Mouse (Mus musculus) induced T-regulatory cell, adult 2 months (primary cell): ENCODE results near the gene Rhox4b.
"Not testable (repeated sequence)": the region's sequence is repeated elsewhere in the genome, so short reads cannot be mapped to it uniquely, and the experiment has no call there.

Source experiments
- DNase-seq: peaks from one replicate; pipeline ENCODE4 v3.0.0-alpha.2; 2012; ENCODE audit warnings: low read depth

Gene Rhox4b

DNA sequence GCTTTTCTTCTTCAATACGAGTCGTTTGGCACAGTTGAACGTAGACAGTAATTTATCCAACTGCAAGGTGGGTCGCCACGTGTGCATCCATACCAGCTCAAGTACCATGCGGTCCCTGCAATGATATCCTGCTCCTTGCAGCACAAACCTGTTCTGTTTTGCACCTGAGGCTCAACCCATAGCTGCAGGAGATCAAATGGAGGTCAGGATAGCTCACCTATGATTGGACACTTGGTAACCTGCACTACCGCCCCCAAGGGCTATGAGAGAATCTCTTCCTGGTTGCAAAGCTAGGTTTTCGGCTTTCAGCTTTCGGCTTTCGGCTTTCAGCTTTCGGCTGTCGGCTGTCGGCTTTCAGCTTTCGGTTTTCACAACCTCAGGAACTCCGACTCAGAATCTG is at the start of gene Rhox4b:
Gene Rhox4b (plus strand): TSS at position 301 of the 400 bp plus-strand sequence.
- not testable (repeated sequence) for DNase-seq

DNA sequence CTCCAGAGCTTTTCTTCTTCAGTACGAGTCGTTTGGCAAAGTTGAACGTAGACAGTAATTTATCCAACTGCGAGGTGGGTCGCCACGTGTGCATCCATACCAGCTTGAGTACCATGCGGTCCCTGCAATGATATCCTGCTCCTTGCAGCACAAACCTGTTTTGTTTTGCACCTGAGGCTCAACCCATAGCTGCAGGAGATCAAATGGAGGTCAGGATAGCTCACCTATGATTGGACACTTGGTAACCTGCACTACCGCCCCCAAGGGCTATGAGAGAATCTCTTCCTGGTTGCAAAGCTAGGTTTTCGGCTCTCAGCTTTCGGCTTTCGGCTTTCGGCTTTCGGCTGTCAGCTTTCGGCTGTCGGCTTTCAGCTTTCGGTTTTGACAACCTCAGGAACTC is 41.7 kb upstream of the Rhox4b start, which contains the start of gene Rhox4a2:
Gene Rhox4a2 (plus strand): TSS at position 301 of the 400 bp plus-strand sequence.
- DNase-seq: not testable (repeated sequence)

DNA sequence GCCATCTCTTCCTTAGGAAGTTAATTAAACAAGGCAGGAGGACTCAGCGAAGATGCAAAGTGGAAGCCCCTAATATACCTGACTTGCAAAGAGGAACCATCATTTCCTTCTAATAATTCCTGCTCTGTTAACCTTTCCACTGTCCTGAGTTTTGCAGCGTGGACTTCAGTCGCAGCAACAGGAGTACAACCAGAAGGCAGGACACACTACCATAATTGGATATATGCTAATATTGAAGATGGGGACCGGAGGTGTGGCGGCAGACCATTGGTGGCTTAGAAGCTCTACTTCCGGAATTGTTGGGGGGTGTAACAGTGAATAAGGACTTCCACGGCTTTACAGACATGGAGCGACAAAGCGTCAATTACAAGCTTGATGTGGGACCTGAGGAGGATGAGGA is 20.5 kb upstream of the Rhox4b start, which contains the start of gene Rhox2b:
Gene Rhox2b (plus strand): TSS at position 301 of the 400 bp plus-strand sequence.
- DNase-seq: not testable (repeated sequence)

DNA sequence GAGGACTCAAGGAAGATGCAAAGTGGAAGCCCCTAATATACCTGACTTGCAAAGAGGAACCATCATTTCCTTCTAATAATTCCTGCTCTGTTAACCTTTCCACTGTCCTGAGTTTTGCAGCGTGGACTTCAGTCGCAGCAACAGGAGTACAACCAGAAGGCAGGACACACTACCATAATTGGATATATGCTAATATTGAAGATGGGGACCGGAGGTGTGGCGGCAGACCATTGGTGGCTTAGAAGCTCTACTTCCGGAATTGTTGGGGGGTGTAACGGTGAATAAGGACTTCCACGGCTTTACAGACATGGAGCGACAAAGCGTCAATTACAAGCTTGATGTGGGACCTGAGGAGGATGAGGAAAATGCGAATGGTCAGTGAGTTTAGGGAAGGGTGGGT is 21.1 kb downstream of the Rhox4b start, which contains the start of gene Rhox2c:
Gene Rhox2c (plus strand): TSS at position 301 of the 400 bp plus-strand sequence.
- DNase-seq: not testable (repeated sequence)

DNA sequence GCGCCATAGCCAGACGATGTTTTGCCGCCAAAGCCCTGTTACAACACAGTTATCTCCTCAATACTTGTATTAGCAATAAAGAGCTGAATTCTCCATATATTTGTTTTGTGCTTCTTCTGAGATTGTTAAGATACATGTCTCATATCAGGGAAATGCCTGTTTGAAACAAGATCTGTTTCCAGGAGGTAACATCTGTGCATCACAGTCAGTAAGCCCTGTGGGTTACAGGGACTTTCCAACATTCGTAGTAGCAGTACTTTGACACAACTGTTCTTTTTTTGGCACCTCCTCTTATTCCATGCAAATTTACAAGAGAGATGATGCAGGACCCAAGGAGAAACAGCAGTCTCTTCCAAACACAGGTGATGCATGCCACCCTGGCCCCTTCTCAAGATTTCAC is 26.0 kb downstream of the Rhox4b start, which contains the start of gene Rhox3c:
Gene Rhox3c (plus strand): TSS at position 301 of the 400 bp plus-strand sequence.
- DNase-seq: not testable (repeated sequence)

DNA sequence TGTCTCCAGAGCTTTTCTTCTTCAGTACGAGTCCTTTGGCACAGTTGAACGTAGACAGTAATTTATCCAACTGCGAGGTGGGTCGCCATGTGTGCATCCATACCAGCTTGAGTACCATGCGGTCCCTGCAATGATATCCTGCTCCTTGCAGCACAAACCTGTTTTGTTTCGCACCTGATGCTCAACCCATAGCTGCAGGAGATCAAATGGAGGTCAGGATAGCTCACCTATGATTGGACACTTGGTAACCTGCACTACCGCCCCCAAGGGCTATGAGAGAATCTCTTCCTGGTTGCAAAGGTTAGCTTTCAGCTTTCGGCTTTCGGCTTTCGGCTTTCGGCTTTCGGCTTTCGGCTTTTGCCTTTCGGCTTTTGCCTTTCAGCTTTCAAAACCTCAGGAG is 47.7 kb downstream of the Rhox4b start, which contains the start of gene Rhox4c:
Gene Rhox4c (plus strand): TSS at position 301 of the 400 bp plus-strand sequence.
- not testable (repeated sequence) for DNase-seq
